Mouse (Mus musculus): Measurements from ENCODE around the gene Gm572. TPM values are rescaled to one million over a fixed set of nuclear protein-coding genes. Genes with fewer than 3 reads are reported as not detected.

Gm572 gene
- 0.07 TPM in 1 of 2 replicates, not detected in the other for polyA plus RNA-seq (2012; rRNA removed)

- 23% methylated on average over 15 of the region's 15 CpGs for WGBS
- Histone ChIP-seq H3K4me1 (ENCODE audit: control insufficient read depth, insufficient read depth, insufficient read length) (peaks cover 7% of the 10 kb centered on the region; the same call in 1 of the 2 replicates), H3K4me3 (ENCODE audit: extremely low read depth, insufficient read depth, insufficient read length) (peak within 1 kb of the TSS; percentile 32; the same call in 1 of the 2 replicates), H3K27me3 (ENCODE audit: control insufficient read depth, insufficient read depth, low read length) (no peaks in the 10 kb centered on the region), H3K27ac (ENCODE audit: insufficient read depth, low read length) (no peak within 1 kb of the TSS), H3K36me3 (ENCODE audit: control insufficient read depth, insufficient read depth, low read length) (no peaks in the 10 kb centered on the region)
- DNase-seq (ENCODE audit: low read depth in 1 of 2, low spot score in 2 of 2), result no peak
- no peak for TF ChIP-seq POLR2A (IDR thresholded peaks at IDR 0.05; ENCODE audit: low read depth, low read length)
These were observed at the start of gene Gm572 for GRCm38 (mm10) chr4:148643291-148644156. Gene Gm572, plus strand, starts transcription at chr4:148643317.

- H3K4me3 ChIP-seq (ENCODE audit: extremely low read depth, insufficient read depth, insufficient read length), result no peak overlapping the region
- no peaks in the 10 kb centered on the region for H3K27me3 ChIP-seq (ENCODE audit: control insufficient read depth, insufficient read depth, low read length)
- peaks cover 15% of the 10 kb centered on the region for H3K36me3 ChIP-seq (ENCODE audit: control insufficient read depth, insufficient read depth, low read length)
- DNase-seq (ENCODE audit: low read depth in 1 of 2, low spot score in 2 of 2), result no peak
- H3K4me1 ChIP-seq (ENCODE audit: control insufficient read depth, insufficient read depth, insufficient read length), result peaks cover 14% of the 10 kb centered on the region; the same call in 1 of the 2 replicates
- H3K27ac ChIP-seq (ENCODE audit: insufficient read depth, low read length), result no peak overlapping the region
- WGBS, result 95% methylated on average over 11 of the region's 11 CpGs
- TF ChIP-seq POLR2A (IDR thresholded peaks at IDR 0.05; ENCODE audit: low read depth, low read length) (no peak), CTCF (IDR thresholded peaks at IDR 0.05; ENCODE audit: extremely low read depth, insufficient read depth, insufficient read length, insufficient replicate concordance) (no peak)
These were observed 49.1 kb upstream of the Gm572 start for GRCm38 (mm10) chr4:148593996-148594395.

GRCm38 (mm10) chr4:148595916-148596315 lies 47.2 kb upstream of the Gm572 start:
- H3K27ac ChIP-seq (ENCODE audit: insufficient read depth, low read length), result no peak overlapping the region
- no peak overlapping the region for H3K4me3 ChIP-seq (ENCODE audit: extremely low read depth, insufficient read depth, insufficient read length)
- H3K4me1 ChIP-seq (ENCODE audit: control insufficient read depth, insufficient read depth, insufficient read length), result peaks cover 11% of the 10 kb centered on the region; the same call in 1 of the 2 replicates
- H3K36me3 ChIP-seq (ENCODE audit: control insufficient read depth, insufficient read depth, low read length), result peaks cover 15% of the 10 kb centered on the region
- no peaks in the 10 kb centered on the region for H3K27me3 ChIP-seq (ENCODE audit: control insufficient read depth, insufficient read depth, low read length)
- WGBS, result 91% methylated on average over 6 of the region's 6 CpGs
- no peak for DNase-seq (ENCODE audit: low read depth in 1 of 2, low spot score in 2 of 2)
- no peak for TF ChIP-seq POLR2A (IDR thresholded peaks at IDR 0.05; ENCODE audit: low read depth, low read length)
- TF ChIP-seq CTCF (IDR thresholded peaks at IDR 0.05; ENCODE audit: extremely low read depth, insufficient read depth, insufficient read length, insufficient replicate concordance), result no peak

GRCm38 (mm10) chr4:148596731-148597130 lies 46.4 kb upstream of the Gm572 start:
- peaks cover 11% of the 10 kb centered on the region; the same call in 1 of the 2 replicates for H3K4me1 ChIP-seq (ENCODE audit: control insufficient read depth, insufficient read depth, insufficient read length)
- no peaks in the 10 kb centered on the region for H3K27me3 ChIP-seq (ENCODE audit: control insufficient read depth, insufficient read depth, low read length)
- peaks cover 15% of the 10 kb centered on the region for H3K36me3 ChIP-seq (ENCODE audit: control insufficient read depth, insufficient read depth, low read length)
- WGBS, result 93% methylated on average over 3 of the region's 3 CpGs
- no peak overlapping the region for H3K4me3 ChIP-seq (ENCODE audit: extremely low read depth, insufficient read depth, insufficient read length)
- no peak for TF ChIP-seq CTCF (IDR thresholded peaks at IDR 0.05; ENCODE audit: extremely low read depth, insufficient read depth, insufficient read length, insufficient replicate concordance)
- DNase-seq (ENCODE audit: low read depth in 1 of 2, low spot score in 2 of 2), result no peak
- H3K27ac ChIP-seq (ENCODE audit: insufficient read depth, low read length), result no peak overlapping the region

- Histone ChIP-seq H3K4me3 (ENCODE audit: extremely low read depth, insufficient read depth, insufficient read length) (no peak overlapping the region), H3K27me3 (ENCODE audit: control insufficient read depth, insufficient read depth, low read length) (no peaks in the 10 kb centered on the region), H3K36me3 (ENCODE audit: control insufficient read depth, insufficient read depth, low read length) (peaks cover 13% of the 10 kb centered on the region), H3K27ac (ENCODE audit: insufficient read depth, low read length) (no peak overlapping the region), H3K4me1 (ENCODE audit: control insufficient read depth, insufficient read depth, insufficient read length) (no peaks in the 10 kb centered on the region)
- no peak for DNase-seq (ENCODE audit: low read depth in 1 of 2, low spot score in 2 of 2)
- WGBS, result 92% methylated on average over 12 of the region's 12 CpGs
- TF ChIP-seq CTCF (IDR thresholded peaks at IDR 0.05; ENCODE audit: extremely low read depth, insufficient read depth, insufficient read length, insufficient replicate concordance) (no peak), POLR2A (IDR thresholded peaks at IDR 0.05; ENCODE audit: low read depth, low read length) (no peak)
These were observed 44.3 kb upstream of the Gm572 start for GRCm38 (mm10) chr4:148598826-148599225.

GRCm38 (mm10) chr4:148600316-148600715 lies 42.8 kb upstream of the Gm572 start:
- 82% methylated on average over 4 of the region's 4 CpGs for whole genome bisulfite sequencing
- no peak for TF ChIP-seq CTCF (IDR thresholded peaks at IDR 0.05; ENCODE audit: extremely low read depth, insufficient read depth, insufficient read length, insufficient replicate concordance)
- TF ChIP-seq POLR2A (IDR thresholded peaks at IDR 0.05; ENCODE audit: low read depth, low read length), result no peak
- DNase-seq (ENCODE audit: low read depth in 1 of 2, low spot score in 2 of 2), result no peak

GRCm38 (mm10) chr4:148601871-148602270 lies 41.2 kb upstream of the Gm572 start:
- no peak for DNase-seq (ENCODE audit: low read depth in 1 of 2, low spot score in 2 of 2)
- WGBS, result 57% methylated on average over 4 of the region's 4 CpGs
- Histone ChIP-seq H3K4me1 (ENCODE audit: control insufficient read depth, insufficient read depth, insufficient read length) (no peaks in the 10 kb centered on the region), H3K4me3 (ENCODE audit: extremely low read depth, insufficient read depth, insufficient read length) (no peak overlapping the region), H3K36me3 (ENCODE audit: control insufficient read depth, insufficient read depth, low read length) (0 out of 2 replicates have a peak, but pooled peaks cover 2% of the 10 kb centered on the region), H3K27ac (ENCODE audit: insufficient read depth, low read length) (no peak overlapping the region), H3K27me3 (ENCODE audit: control insufficient read depth, insufficient read depth, low read length) (no peaks in the 10 kb centered on the region)
- TF ChIP-seq POLR2A (IDR thresholded peaks at IDR 0.05; ENCODE audit: low read depth, low read length) (no peak), CTCF (IDR thresholded peaks at IDR 0.05; ENCODE audit: extremely low read depth, insufficient read depth, insufficient read length, insufficient replicate concordance) (no peak)

More at GRCm38 (mm10) chr4:148600316-148600715, 42.8 kb upstream of the Gm572 start:
- Histone ChIP-seq H3K27me3 (ENCODE audit: control insufficient read depth, insufficient read depth, low read length) (no peaks in the 10 kb centered on the region), H3K4me3 (ENCODE audit: extremely low read depth, insufficient read depth, insufficient read length) (no peak overlapping the region), H3K36me3 (ENCODE audit: control insufficient read depth, insufficient read depth, low read length) (0 out of 2 replicates have a peak, but pooled peaks cover 3% of the 10 kb centered on the region), H3K27ac (ENCODE audit: insufficient read depth, low read length) (no peak overlapping the region), H3K4me1 (ENCODE audit: control insufficient read depth, insufficient read depth, insufficient read length) (no peaks in the 10 kb centered on the region)

All from spleen, adult 2 months (tissue).